In genomic region chr8:84659936-84660818, GRCm38 (mm10) we compare ENCODE assay signal across 7 mouse cellular contexts. TPM values are rescaled to one million over a fixed set of nuclear protein-coding genes. Genes with fewer than 3 reads are reported as not detected.
DNase-seq lines count a peak whose midpoint lies in the region; ATAC-seq and TF ChIP-seq lines count a peak whose summit lies in the region.

No protein-coding gene starts in this region.

- no peaks in the 10 kb centered on the region for H3K36me3 ChIP-seq in heart, embryonic 12.5 days
- no peaks in the 10 kb centered on the region for H3K36me3 ChIP-seq in kidney, embryonic 16.5 days (ENCODE audit: insufficient read depth, low read length)

- CTCF ChIA-PET in Patski (lab: Charles Lee), result interaction anchor here (0.9 to 2.0 kb wide), 6 partner anchors 21 to 474 kb away, joined by 3 to 5 read pairs (median 3); no protein-coding TSS in a partner anchor

- peak; percentile 9 for ATAC-seq in Patski
- no peak for ATAC-seq in heart, embryonic 12.5 days (ENCODE audit: insufficient number of reproducible peaks, low FRiP score)
- ATAC-seq in kidney, embryonic 16.5 days (ENCODE audit: low FRiP score, low TSS enrichment), result no peak

- peak overlapping the region; percentile 98 for H3K27ac ChIP-seq in heart, embryonic 12.5 days (ENCODE audit: poor library complexity, severe bottlenecking)
- H3K27ac ChIP-seq in kidney, embryonic 16.5 days (ENCODE audit: low read length), result peak overlapping the region; percentile 97

- in situ Hi-C loops in Patski (cut with MboI; ENCODE audit: low pct_unique_long_range_greater_than_20kb), result loop anchor here (10.0 to 25.0 kb wide), 2 partner anchors 325 to 648 kb away; partner anchors contain the start of genes 1700067K01Rik, 2210011C24Rik and Palm3

- peak overlapping the region; percentile 97 for H3K9ac ChIP-seq in heart, embryonic 12.5 days
- peak overlapping the region; percentile 74 for H3K9ac ChIP-seq in kidney, embryonic 16.5 days (replicated peaks; ENCODE audit: low read length)

- DNase-seq in Patski (ENCODE audit: low read depth, low spot score), result no peak
- peak; percentile 89 for DNase-seq in embryo, embryonic 10.5 days (ENCODE audit: low spot score)
- DNase-seq in lung, postnatal 4 days, result peak; percentile 80 to 86
- DNase-seq in spleen, adult 18-20 months, result peak; percentile 58 to 60
- DNase-seq in right cerebral cortex, adult 2 months (ENCODE audit: low spot score in 2 of 2), result no peak

- H3K4me1 ChIP-seq in heart, embryonic 12.5 days (replicated peaks), result peaks cover 49% of the 10 kb centered on the region
- H3K4me1 ChIP-seq in kidney, embryonic 16.5 days (ENCODE audit: insufficient read depth, low read length), result peaks cover 46% of the 10 kb centered on the region

- H3K9me3 ChIP-seq in heart, embryonic 12.5 days (replicated peaks), result no peaks in the 10 kb centered on the region
- no peaks in the 10 kb centered on the region for H3K9me3 ChIP-seq in kidney, embryonic 16.5 days (ENCODE audit: low read length)

- H3K4me2 ChIP-seq in heart, embryonic 12.5 days, result peak overlapping the region; percentile 85
- H3K4me2 ChIP-seq in kidney, embryonic 16.5 days (replicated peaks; ENCODE audit: low read depth, low read length), result peak overlapping the region; percentile 72

- WGBS in heart, embryonic 12.5 days, result 2% methylated on average over 33 of the region's 33 CpGs
- WGBS in kidney, embryonic 16.5 days, result under 1% methylated on average over 33 of the region's 33 CpGs

- TF ChIP-seq CTCF in Patski (IDR thresholded peaks at IDR 0.05), result no peak

- no peaks in the 10 kb centered on the region for H3K27me3 ChIP-seq in Patski
- H3K27me3 ChIP-seq in heart, embryonic 12.5 days (replicated peaks), result no peaks in the 10 kb centered on the region
- H3K27me3 ChIP-seq in kidney, embryonic 16.5 days (ENCODE audit: insufficient read depth, low read length), result no peaks in the 10 kb centered on the region

- peak overlapping the region; percentile 91 for H3K4me3 ChIP-seq in heart, embryonic 12.5 days
- peak overlapping the region; percentile 80 for H3K4me3 ChIP-seq in kidney, embryonic 16.5 days (ENCODE audit: low read length)

- POLR2A ChIA-PET in Patski (lab: Charles Lee), result interaction anchor here (0.6 to 1.5 kb wide), 4 partner anchors 28 to 377 kb away, joined by 3 to 7 read pairs (median 3); partner anchors contain the start of genes Gadd45gip1 and Nacc1

RNA-seq across cellular contexts. Expression of gene Ier2, which starts 2.5 kb away (rescaled TPM):
- 113 TPM for polyA plus RNA-seq in Patski (2021)
- polyA plus RNA-seq in heart, embryonic 12.5 days (2016; fragmentation: Nextera tagmentation; extraction: Ambion mirVana), result 63.4 and 68.1 TPM in 2 replicates
- 73.5 and 78.0 TPM in 2 replicates for polyA plus RNA-seq in kidney, embryonic 16.5 days (2015; fragmentation: Nextera tagmentation; extraction: Ambion mirVana)

RNA-seq across cellular contexts. Expression of gene Trmt1, which starts 25.9 kb away (rescaled TPM):
- 106 TPM for polyA plus RNA-seq in Patski (2021)
- 46.2 and 49.5 TPM in 2 replicates for polyA plus RNA-seq in heart, embryonic 12.5 days (2016; fragmentation: Nextera tagmentation; extraction: Ambion mirVana)
- polyA plus RNA-seq in kidney, embryonic 16.5 days (2015; fragmentation: Nextera tagmentation; extraction: Ambion mirVana), result 81.5 and 82.9 TPM in 2 replicates

RNA-seq across cellular contexts. Expression of gene Nacc1, which starts 27.5 kb away (rescaled TPM):
- polyA plus RNA-seq in Patski (2021), result 109 TPM
- 20.9 and 21.3 TPM in 2 replicates for polyA plus RNA-seq in heart, embryonic 12.5 days (2016; fragmentation: Nextera tagmentation; extraction: Ambion mirVana)
- polyA plus RNA-seq in kidney, embryonic 16.5 days (2015; fragmentation: Nextera tagmentation; extraction: Ambion mirVana), result 22.5 and 26.7 TPM in 2 replicates

RNA-seq across cellular contexts. Expression of gene Lyl1, which starts 41.1 kb away (rescaled TPM):
- 0.13 TPM for polyA plus RNA-seq in Patski (2021)
- 18.1 and 19.7 TPM in 2 replicates for polyA plus RNA-seq in heart, embryonic 12.5 days (2016; fragmentation: Nextera tagmentation; extraction: Ambion mirVana)
- polyA plus RNA-seq in kidney, embryonic 16.5 days (2015; fragmentation: Nextera tagmentation; extraction: Ambion mirVana), result 7.9 and 8.1 TPM in 2 replicates

Comparison
In these comparisons a context has a peak if more than half of its experiments do, and no peak if none do; other contexts are left out.
1. DNase-seq: peak in embryo, embryonic 10.5 days (single experiment), lung, postnatal 4 days (2 of 2) and spleen, adult 18-20 months (2 of 2); none in Patski (single experiment) and right cerebral cortex, adult 2 months (0 of 2).